Mouse (Mus musculus): ENCODE measurements around the gene Skap1. TPM values are rescaled to one million over a fixed set of nuclear protein-coding genes. Genes with fewer than 3 reads are reported as not detected.

The Skap1 gene
- polyA plus RNA-seq (2017; shearing (Covaris generic)), result 635 TPM

GRCm38 (mm10) chr11:96463986-96464715 is at the start of gene Skap1:
Gene Skap1 (plus strand): TSS chr11:96464593.

GRCm38 (mm10) chr11:96776968-96777962 is 312.9 kb downstream of the Skap1 start, which contains the start of gene Snx11:
Gene Snx11 (minus strand): TSS chr11:96777559.

GRCm38 (mm10) chr11:96788871-96789795 is 324.7 kb downstream of the Skap1 start, which contains the start of gene Cbx1:
Gene Cbx1 (plus strand): TSS chr11:96789127.

Other genes with a start within 250 kb of the Skap1 start
- gene Hoxb9, start 193.1 kb upstream of the Skap1 start, polyA plus RNA-seq (2017; shearing (Covaris generic)), result not detected
- not detected for gene Hoxb8, start 182.7 kb upstream of the Skap1 start, polyA plus RNA-seq (2017; shearing (Covaris generic))
- not detected for gene Hoxb7, start 178.0 kb upstream of the Skap1 start, polyA plus RNA-seq (2017; shearing (Covaris generic))
- 0.29 TPM for gene Hoxb6, start 172.1 kb upstream of the Skap1 start, polyA plus RNA-seq (2017; shearing (Covaris generic))
- 0.33 TPM for gene Hoxb5, start 161.3 kb upstream of the Skap1 start, polyA plus RNA-seq (2017; shearing (Covaris generic))
- not detected for gene Hoxb4, start 146.3 kb upstream of the Skap1 start, polyA plus RNA-seq (2017; shearing (Covaris generic))
- not detected for gene Hoxb3, start 141.3 kb upstream of the Skap1 start, polyA plus RNA-seq (2017; shearing (Covaris generic))
- not detected for gene Hoxb2, start 114.1 kb upstream of the Skap1 start, polyA plus RNA-seq (2017; shearing (Covaris generic))
- 0.18 TPM for gene Hoxb1, start 98.8 kb upstream of the Skap1 start, polyA plus RNA-seq (2017; shearing (Covaris generic))